22 mouse cellular contexts compared by ENCODE assay signal in the genomic region with DNA sequence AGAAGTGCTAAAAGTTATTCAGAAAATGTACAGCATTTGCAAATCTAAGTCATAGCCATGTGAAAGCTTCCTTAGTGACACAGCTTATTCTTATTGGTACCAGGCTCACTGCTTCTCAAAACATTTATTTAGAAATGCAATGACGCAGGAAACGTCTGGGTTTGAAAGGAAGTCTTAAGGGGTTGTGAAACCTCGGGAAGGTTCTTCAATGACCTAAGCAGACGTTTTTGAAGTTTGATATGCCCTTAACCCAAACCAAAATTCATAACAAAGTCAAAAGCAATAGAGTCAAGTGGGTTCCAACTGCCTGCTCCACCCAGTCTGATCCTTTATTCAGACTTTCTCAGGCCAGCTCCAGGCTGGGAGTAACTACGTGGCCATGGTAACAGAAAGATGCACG.
A peak's percentile ranks its signal among the peaks of the same experiment; 100 is the strongest.
DNase-seq lines count a peak whose midpoint lies in the region; ATAC-seq lines count a peak whose summit lies in the region.
"Had no signal": no experiment of that assay in that cellular context is flagged by ENCODE, and none has a peak within 500 bp of the region (broad histone marks: within the 10 kb centered on the region; RNA-seq: fewer than 3 reads in every experiment).

No protein-coding gene starts in this region.

- H3K9me3 ChIP-seq in embryonic facial prominence, embryonic 11.5 days (replicated peaks; ENCODE audit: control insufficient read depth, low read length), result no peaks in the 10 kb centered on the region
- no peaks in the 10 kb centered on the region for H3K9me3 ChIP-seq in embryonic facial prominence, embryonic 10.5 days
- H3K9me3 ChIP-seq in hindbrain, embryonic 12.5 days (replicated peaks), result no peaks in the 10 kb centered on the region
- H3K9me3 ChIP-seq: embryonic facial prominence, embryonic 13.5 days; hindbrain, embryonic 15.5 days had no signal

- H3K9ac ChIP-seq in embryonic facial prominence, embryonic 11.5 days (replicated peaks; ENCODE audit: low read length), result no peak overlapping the region
- no peak overlapping the region for H3K9ac ChIP-seq in hindbrain, embryonic 12.5 days
- H3K9ac ChIP-seq: embryonic facial prominence, embryonic 13.5 days; forebrain, postnatal 0 days; hindbrain, embryonic 15.5 days had no signal

- H3K4me3 ChIP-seq in embryonic facial prominence, embryonic 11.5 days (ENCODE audit: low read depth, low read length), result no peak overlapping the region
- H3K4me3 ChIP-seq in embryonic facial prominence, embryonic 10.5 days, result no peak overlapping the region
- H3K4me3 ChIP-seq in hindbrain, embryonic 12.5 days, result no peak overlapping the region
- H3K4me3 ChIP-seq: embryonic facial prominence, embryonic 13.5 days; hindbrain, embryonic 15.5 days had no signal

- no peaks in the 10 kb centered on the region for H3K27me3 ChIP-seq in embryonic facial prominence, embryonic 11.5 days (ENCODE audit: control insufficient read depth, insufficient read depth, low read length)
- H3K27me3 ChIP-seq in embryonic facial prominence, embryonic 10.5 days (replicated peaks; ENCODE audit: low read depth, poor library complexity, severe bottlenecking), result peaks cover 17% of the 10 kb centered on the region
- no peaks in the 10 kb centered on the region for H3K27me3 ChIP-seq in hindbrain, embryonic 12.5 days
- H3K27me3 ChIP-seq: hindbrain, embryonic 15.5 days had no signal

- H3K4me1 ChIP-seq in embryonic facial prominence, embryonic 11.5 days (ENCODE audit: control insufficient read depth, insufficient read depth, low read length), result peaks cover 4% of the 10 kb centered on the region
- H3K4me1 ChIP-seq in embryonic facial prominence, embryonic 10.5 days, result peaks cover 15% of the 10 kb centered on the region
- peaks cover 5% of the 10 kb centered on the region for H3K4me1 ChIP-seq in hindbrain, embryonic 12.5 days
- H3K4me1 ChIP-seq: hindbrain, embryonic 15.5 days had no signal

- ATAC-seq in embryonic facial prominence, embryonic 11.5 days (replicated peaks; ENCODE audit: insufficient number of reproducible peaks, low FRiP score, low TSS enrichment, low read depth), result no peak
- peak; percentile 83 for ATAC-seq in common myeloid progenitor, adult 5-6 weeks (replicated peaks; ENCODE audit: low read depth, poor library complexity, severe bottlenecking)
- peak; percentile 86 for ATAC-seq in granulocyte monocyte progenitor cell, adult 5-6 weeks (replicated peaks; ENCODE audit: poor library complexity, severe bottlenecking)
- no peak for ATAC-seq in hindbrain, embryonic 12.5 days (ENCODE audit: low FRiP score)
- ATAC-seq: activated CD4-positive, CD25-positive, alpha-beta regulatory T cell, adult 4 months; forebrain, embryonic 14.5 days; forebrain, postnatal 0 days; intestine, embryonic 16.5 days had no signal

- no peak overlapping the region for H3K4me2 ChIP-seq in embryonic facial prominence, embryonic 11.5 days (ENCODE audit: low read depth, low read length)
- H3K4me2 ChIP-seq in hindbrain, embryonic 12.5 days (replicated peaks), result no peak overlapping the region
- H3K4me2 ChIP-seq: embryonic facial prominence, embryonic 13.5 days; heart, embryonic 11.5 days; hindbrain, embryonic 15.5 days had no signal

- H3K36me3 ChIP-seq in embryonic facial prominence, embryonic 11.5 days (replicated peaks; ENCODE audit: control insufficient read depth, insufficient read depth, low read depth, low read length), result no peaks in the 10 kb centered on the region
- no peaks in the 10 kb centered on the region for H3K36me3 ChIP-seq in embryonic facial prominence, embryonic 10.5 days (replicated peaks)
- H3K36me3 ChIP-seq in hindbrain, embryonic 12.5 days, result no peaks in the 10 kb centered on the region
- H3K36me3 ChIP-seq: embryonic facial prominence, embryonic 13.5 days; hindbrain, embryonic 15.5 days had no signal

- no peak overlapping the region for H3K27ac ChIP-seq in embryonic facial prominence, embryonic 11.5 days (replicated peaks; ENCODE audit: low read depth, low read length)
- no peak overlapping the region for H3K27ac ChIP-seq in embryonic facial prominence, embryonic 10.5 days (replicated peaks)
- no peak overlapping the region for H3K27ac ChIP-seq in hindbrain, embryonic 12.5 days
- H3K27ac ChIP-seq: embryonic facial prominence, embryonic 13.5 days; hindbrain, embryonic 15.5 days had no signal

- 53% methylated on average over 6 of the region's 6 CpGs for WGBS in embryonic facial prominence, embryonic 11.5 days
- 65% methylated on average over 6 of the region's 6 CpGs for WGBS in embryonic facial prominence, embryonic 10.5 days
- 65% methylated on average over 6 of the region's 6 CpGs for WGBS in hindbrain, embryonic 12.5 days

- DNase-seq in embryonic facial prominence, embryonic 11.5 days (ENCODE audit: low spot score), result peak; percentile 53
- DNase-seq in embryonic facial prominence, embryonic 10.5 days (ENCODE audit: low spot score), result no peak
- DNase-seq in frontal cortex, postnatal 36 days (ENCODE audit: low spot score in 2 of 2), result no peak
- DNase-seq: adrenal gland, adult 8-10 months; adrenal gland, postnatal 25 days; cerebellum, adult 11-12 months; cerebellum, adult 8-10 months; cerebellum, postnatal 10 days; cerebellum, postnatal 36 days; forebrain, postnatal 0 days; gastrocnemius, postnatal 25 days; heart, postnatal 36 days; kidney, adult 18-20 months had no signal

Comparison
In these comparisons a context has a peak if more than half of its experiments do, and no peak if none do; other contexts are left out.
1. ATAC-seq: peak in common myeloid progenitor, adult 5-6 weeks (single experiment) and granulocyte monocyte progenitor cell, adult 5-6 weeks (single experiment); none in embryonic facial prominence, embryonic 11.5 days (single experiment) and hindbrain, embryonic 12.5 days (single experiment).